Mouse (Mus musculus): Measurements from ENCODE around the gene Sgms2. TPM values are rescaled to one million over a fixed set of nuclear protein-coding genes. Genes with fewer than 3 reads are reported as not detected.
"Not testable (repeated sequence)": the region's sequence is repeated elsewhere in the genome, so short reads cannot be mapped to it uniquely, and the experiment has no call there.

The Sgms2 gene
- total RNA-seq, 2 experiments from 2014 or later, result 4.3 to 6.0 TPM

GRCm38 (mm10) chr3:131359011-131359410, 132.2 kb downstream of the Sgms2 start:
- DNase-seq (ENCODE audit: low spot score in 2 of 2), result no peak

GRCm38 (mm10) chr3:131358205-131358604, 133.0 kb downstream of the Sgms2 start:
- no peak for DNase-seq (ENCODE audit: low spot score in 2 of 2)

- DNase-seq (ENCODE audit: low spot score in 2 of 2), result no peak
These were observed 133.6 kb downstream of the Sgms2 start for GRCm38 (mm10) chr3:131357643-131358042.

- no peak for DNase-seq (ENCODE audit: low spot score in 2 of 2)
These were observed 135.2 kb downstream of the Sgms2 start for GRCm38 (mm10) chr3:131356026-131356425.

- DNase-seq (ENCODE audit: low spot score in 2 of 2), result no peak
These were observed 140.7 kb downstream of the Sgms2 start for GRCm38 (mm10) chr3:131350539-131350938.

GRCm38 (mm10) chr3:131349013-131349412, 142.2 kb downstream of the Sgms2 start:
- DNase-seq (ENCODE audit: low spot score in 2 of 2), result no peak

GRCm38 (mm10) chr3:131348579-131348950, 142.6 kb downstream of the Sgms2 start:
- no peak for DNase-seq (ENCODE audit: low spot score in 2 of 2)

GRCm38 (mm10) chr3:131347831-131348578, 143.2 kb downstream of the Sgms2 start:
- DNase-seq (ENCODE audit: low spot score in 2 of 2), result no peak

- DNase-seq (ENCODE audit: low spot score in 2 of 2), result no peak
These were observed 145.3 kb downstream of the Sgms2 start for GRCm38 (mm10) chr3:131345903-131346302.

- no peak for DNase-seq (ENCODE audit: low spot score in 2 of 2)
These were observed 147.9 kb downstream of the Sgms2 start for GRCm38 (mm10) chr3:131343311-131343710.

- no peak for DNase-seq (ENCODE audit: low spot score in 2 of 2)
These were observed 150.3 kb downstream of the Sgms2 start for GRCm38 (mm10) chr3:131340885-131341284.

GRCm38 (mm10) chr3:131339280-131339679, 151.9 kb downstream of the Sgms2 start:
- DNase-seq (ENCODE audit: low spot score in 2 of 2), result no peak

GRCm38 (mm10) chr3:131337749-131338148, 153.5 kb downstream of the Sgms2 start:
- DNase-seq (ENCODE audit: low spot score in 2 of 2), result not testable (repeated sequence)

GRCm38 (mm10) chr3:131336629-131337028, 154.6 kb downstream of the Sgms2 start:
- DNase-seq (ENCODE audit: low spot score in 2 of 2), result no peak

- DNase-seq (ENCODE audit: low spot score in 2 of 2), result no peak
These were observed 156.1 kb downstream of the Sgms2 start for GRCm38 (mm10) chr3:131335117-131335547.

GRCm38 (mm10) chr3:131327189-131327588, 164.0 kb downstream of the Sgms2 start:
- no peak for DNase-seq (ENCODE audit: low spot score in 2 of 2)

- DNase-seq (ENCODE audit: low spot score in 2 of 2), result no peak
These were observed 164.6 kb downstream of the Sgms2 start for GRCm38 (mm10) chr3:131326637-131327036.

GRCm38 (mm10) chr3:131322081-131322815, 169.0 kb downstream of the Sgms2 start:
- no peak for DNase-seq (ENCODE audit: low spot score in 2 of 2)

GRCm38 (mm10) chr3:131320184-131320583, 171.0 kb downstream of the Sgms2 start:
- peak; percentile 78 to 82 for DNase-seq (ENCODE audit: low spot score in 2 of 2)

- no peak for DNase-seq (ENCODE audit: low spot score in 2 of 2)
These were observed 173.0 kb downstream of the Sgms2 start for GRCm38 (mm10) chr3:131318211-131318610.

- no peak for DNase-seq (ENCODE audit: low spot score in 2 of 2)
These were observed 174.1 kb downstream of the Sgms2 start for GRCm38 (mm10) chr3:131317126-131317525.

GRCm38 (mm10) chr3:131315957-131316510, 175.2 kb downstream of the Sgms2 start:
- DNase-seq (ENCODE audit: low spot score in 2 of 2), result no peak

All from layer of hippocampus, postnatal 14 days (tissue).